In genomic region chr7:81344544-81345446, GRCm38 (mm10) we compare ENCODE assay signal across 8 mouse cellular contexts. TPM values are rescaled to one million over a fixed set of nuclear protein-coding genes. Genes with fewer than 3 reads are reported as not detected.
A peak's percentile ranks its signal among the peaks of the same experiment; 100 is the strongest.
DNase-seq lines count a peak whose midpoint lies in the region; ATAC-seq and TF ChIP-seq lines count a peak whose summit lies in the region.

Rps17 (minus strand) TSS chr7:81345254.

- peak within 1 kb of the TSS; percentile 99 for H3K9ac ChIP-seq in MEL (ENCODE audit: control insufficient read depth, low read depth, low read length, poor library complexity, severe bottlenecking)
- peak within 1 kb of the TSS; percentile 93 for H3K9ac ChIP-seq in lung, embryonic 16.5 days (ENCODE audit: low read length)

- peak; percentile 75 to 84 for ATAC-seq in hematopoietic stem cell, adult 5-6 weeks (replicated peaks in 1 of 2; ENCODE audit: insufficient read depth in 1 of 2, low FRiP score in 2 of 2, low TSS enrichment in 1 of 2, low read depth in 1 of 2, poor library complexity in 2 of 2, severe bottlenecking in 2 of 2)
- ATAC-seq in lung, embryonic 16.5 days (ENCODE audit: low read depth), result peak; percentile 92

- H3K27ac ChIP-seq in MEL (ENCODE audit: control insufficient read depth, low read depth, low read length), result peak within 1 kb of the TSS; percentile 85
- H3K27ac ChIP-seq in cerebellum, adult 2 months (ENCODE audit: insufficient read depth, low read length), result peak within 1 kb of the TSS; percentile 35; the same call in 1 of the 2 replicates
- H3K27ac ChIP-seq in lung, embryonic 16.5 days (ENCODE audit: low read length), result peak within 1 kb of the TSS; percentile 72

- TF ChIP-seq CTCF in MEL (IDR thresholded peaks at IDR 0.05 in 2 of 3, conservative IDR thresholded peaks at IDR 0.05 in 1 of 3; ENCODE audit: control insufficient read depth in 1 of 3, insufficient read depth in 1 of 3, low read depth in 2 of 3, low read length in 3 of 3, poor library complexity in 1 of 3, severe bottlenecking in 1 of 3), result peak; percentile 65 to 97 (median 88)
- TF ChIP-seq CTCF in cerebellum, adult 2 months (IDR thresholded peaks at IDR 0.05; ENCODE audit: borderline replicate concordance, insufficient read depth, low read depth, low read length), result peak; percentile 75

- H3K9me3 ChIP-seq in MEL (replicated peaks; ENCODE audit: insufficient read depth, low read length), result no peaks in the 10 kb centered on the region
- no peaks in the 10 kb centered on the region for H3K9me3 ChIP-seq in lung, embryonic 16.5 days (ENCODE audit: control insufficient read depth, low read length)

- under 1% methylated on average over 85 of the region's 85 CpGs for WGBS in cerebellum, adult 2 months
- WGBS in lung, embryonic 16.5 days, result under 1% methylated on average over 85 of the region's 85 CpGs

- peak within 1 kb of the TSS; percentile 95 to 100 for H3K4me3 ChIP-seq in MEL (ENCODE audit: control insufficient read depth in 1 of 2, insufficient read depth in 1 of 2, low read depth in 2 of 2, low read length in 2 of 2)
- H3K4me3 ChIP-seq in cerebellum, adult 2 months (replicated peaks; ENCODE audit: insufficient read depth, low read depth, low read length), result peak within 1 kb of the TSS; percentile 100
- peak within 1 kb of the TSS; percentile 97 for H3K4me3 ChIP-seq in lung, embryonic 16.5 days (ENCODE audit: low read length)

- TF ChIP-seq EP300 in MEL (IDR thresholded peaks at IDR 0.05; ENCODE audit: low read depth in 1 of 2, low read length in 2 of 2), result no peak

- peaks cover 32% of the 10 kb centered on the region for H3K79me2 ChIP-seq in MEL (ENCODE audit: control insufficient read depth, insufficient read depth, low read length, poor library complexity)

- TF ChIP-seq RAD21 in MEL (IDR thresholded peaks at IDR 0.05; ENCODE audit: low read depth, low read length), result no peak

- peak within 1 kb of the TSS; percentile 72 for H3K4me2 ChIP-seq in lung, embryonic 16.5 days (ENCODE audit: low read depth, low read length)

- peaks cover 1 to 8% of the 10 kb centered on the region in 2 experiments; a peak in 3 of 4 replicates for H3K4me1 ChIP-seq in MEL (ENCODE audit: control insufficient read depth in 1 of 2, insufficient read depth in 2 of 2, low read length in 2 of 2)
- H3K4me1 ChIP-seq in cerebellum, adult 2 months (ENCODE audit: control insufficient read depth, insufficient read depth, low read length), result peaks cover 10% of the 10 kb centered on the region
- H3K4me1 ChIP-seq in lung, embryonic 16.5 days (replicated peaks; ENCODE audit: control insufficient read depth, insufficient read depth, low read length), result peaks cover 15% of the 10 kb centered on the region

- no peaks in the 10 kb centered on the region for H3K27me3 ChIP-seq in MEL (ENCODE audit: control insufficient read depth in 1 of 2, insufficient read depth in 2 of 2, low read length in 2 of 2)
- H3K27me3 ChIP-seq in cerebellum, adult 2 months (ENCODE audit: control insufficient read depth, insufficient read depth, low read length), result no peaks in the 10 kb centered on the region
- H3K27me3 ChIP-seq in lung, embryonic 16.5 days (ENCODE audit: control insufficient read depth, insufficient read depth, low read depth, low read length), result no peaks in the 10 kb centered on the region

- H3K36me3 ChIP-seq in MEL (ENCODE audit: control insufficient read depth in 1 of 2, insufficient read depth in 2 of 2, low read length in 2 of 2), result peaks cover 11 to 18% of the 10 kb centered on the region in 2 experiments
- peaks cover 23% of the 10 kb centered on the region for H3K36me3 ChIP-seq in lung, embryonic 16.5 days (ENCODE audit: control insufficient read depth, insufficient read depth, low read length)

- TF ChIP-seq POLR2A in MEL (IDR thresholded peaks at IDR 0.05; ENCODE audit: control insufficient read depth in 1 of 2, insufficient read depth in 1 of 2, low read depth in 1 of 2, low read length in 2 of 2, poor library complexity in 1 of 2), result peak; percentile 71 to 94; a peak in 3 of 4 replicates
- peak; percentile 75; the same call in 1 of the 2 replicates for TF ChIP-seq POLR2A in cerebellum, adult 2 months (IDR thresholded peaks at IDR 0.05; ENCODE audit: borderline replicate concordance, insufficient read depth, low read length)

- peak; percentile 96 for DNase-seq in MEL (ENCODE audit: low read depth, low spot score)
- peak; percentile 94 to 99 for DNase-seq in cerebellum, adult 2 months
- DNase-seq in forelimb bud, embryonic 11.5 days (ENCODE audit: low read depth, low spot score), result peak; percentile 95
- peak; percentile 94 for DNase-seq in layer of hippocampus, adult 9-10 months (ENCODE audit: low spot score)
- DNase-seq in ovary, postnatal 10 days (ENCODE audit: low spot score), result peak; percentile 98
- peak; percentile 92 to 99 for DNase-seq in thymus, postnatal 10 days (ENCODE audit: low spot score in 2 of 2)

TF ChIP-seq in MEL, 35 proteins besides CTCF, POLR2A, EP300 and RAD21:
- TF ChIP-seq MEF2A (IDR thresholded peaks at IDR 0.05; ENCODE audit: extremely low read depth, insufficient replicate concordance, low read depth, low read length, poor library complexity, severe bottlenecking) (no peak), ZNF384 (IDR thresholded peaks at IDR 0.05; ENCODE audit: low read depth, low read length) (no peak), NRF1 (IDR thresholded peaks at IDR 0.05; ENCODE audit: insufficient read depth, low read depth, low read length, poor library complexity, severe bottlenecking) (peak; percentile 89), ETS1 (IDR thresholded peaks at IDR 0.05; ENCODE audit: low read depth, low read length) (no peak), JUND (IDR thresholded peaks at IDR 0.05; ENCODE audit: low read depth, low read length) (no peak), USF2 (IDR thresholded peaks at IDR 0.05; ENCODE audit: borderline replicate concordance in 1 of 2, insufficient read depth in 1 of 2, low read depth in 1 of 2, low read length in 2 of 2) (no peak), SMC3 (IDR thresholded peaks at IDR 0.05; ENCODE audit: low read depth, low read length) (no peak), ZKSCAN1 (IDR thresholded peaks at IDR 0.05; ENCODE audit: low read depth, low read length) (no peak), USF1 (IDR thresholded peaks at IDR 0.05; ENCODE audit: low read depth, low read length) (0 out of 2 replicates have a peak, but pooled peaks have one; percentile 28), KAT2A (conservative IDR thresholded peaks at IDR 0.05; ENCODE audit: low read depth, low read length) (peak; percentile 84), GABPA (IDR thresholded peaks at IDR 0.05; ENCODE audit: low read depth, low read length) (peak; percentile 26; the same call in 1 of the 2 replicates), TAL1 (IDR thresholded peaks at IDR 0.05; ENCODE audit: low read length) (no peak), CHD2 (IDR thresholded peaks at IDR 0.05; ENCODE audit: low read length) (no peak), UBTF (IDR thresholded peaks at IDR 0.05; ENCODE audit: borderline replicate concordance, insufficient read depth, low read depth, low read length) (no peak), ELF1 (IDR thresholded peaks at IDR 0.05; ENCODE audit: low read depth, low read length) (peak; percentile 91), SIN3A (IDR thresholded peaks at IDR 0.05; ENCODE audit: low read length) (peak; percentile 85), TBP (IDR thresholded peaks at IDR 0.05; ENCODE audit: low read depth, low read length) (peak; percentile 97), BHLHE40 (IDR thresholded peaks at IDR 0.05; ENCODE audit: borderline replicate concordance, low read depth, low read length) (no peak), TCF12 (IDR thresholded peaks at IDR 0.05; ENCODE audit: low read depth, low read length) (peak; percentile 85), MAZ (IDR thresholded peaks at IDR 0.05; ENCODE audit: low read depth, low read length) (no peak), POLR2AphosphoS2 (IDR thresholded peaks at IDR 0.05; ENCODE audit: low read length) (peak; percentile 81), MYC (IDR thresholded peaks at IDR 0.05; ENCODE audit: low read depth, low read length) (peak; percentile 98), RCOR1 (IDR thresholded peaks at IDR 0.05; ENCODE audit: low read depth, low read length) (no peak), MAFK (IDR thresholded peaks at IDR 0.05; ENCODE audit: borderline replicate concordance, low read depth, low read length) (no peak), HCFC1 (IDR thresholded peaks at IDR 0.05; ENCODE audit: low read depth, low read length) (peak; percentile 94), E2F4 (IDR thresholded peaks at IDR 0.05; ENCODE audit: borderline replicate concordance, low read depth, low read length) (no peak), ZMIZ1 (IDR thresholded peaks at IDR 0.05; ENCODE audit: low read depth, low read length) (peak; percentile 65; the same call in 1 of the 2 replicates), NELFE (IDR thresholded peaks at IDR 0.05; ENCODE audit: low read depth, low read length) (peak; percentile 98), MAX (IDR thresholded peaks at IDR 0.05; ENCODE audit: low read length) (peak; percentile 82), MXI1 (IDR thresholded peaks at IDR 0.05; ENCODE audit: low read depth, low read length) (peak; percentile 75)
TF ChIP-seq in MEL: peak in this region for 15.

RNA-seq across cellular contexts. Expression of gene Rps17, which starts in this region (rescaled TPM):
- 3,976 and 4,252 TPM in 2 replicates for total RNA-seq in MEL (2012; rRNA removed)
- over 10,000 TPM in 1 of 2 experiments, 1,000 to 10,000 TPM in 1; 2,738 to 10,538 TPM for polyA plus RNA-seq in MEL (2012; ENCODE audit: insufficient read depth in 1 of 2, insufficient read length in 2 of 2, low read depth in 1 of 2, low replicate concordance in 2 of 2, missing spikeins in 1 of 2)
- polyA plus RNA-seq in cerebellum, adult 2 months (2012; rRNA removed), result 775 and 784 TPM in 2 replicates
- 3,468 and 4,593 TPM in 2 replicates for total RNA-seq in hematopoietic stem cell, adult 5-6 weeks (2017)
- 1,215 and 1,240 TPM in 2 replicates for polyA plus RNA-seq in lung, embryonic 16.5 days (2015; fragmentation: Nextera tagmentation; extraction: Ambion mirVana)

Comparison
In these comparisons a context has a peak if more than half of its experiments do, and no peak if none do; other contexts are left out.
1. Peak in every context shown above with its lines: DNase-seq, ATAC-seq, H3K4me3 ChIP-seq and H3K27ac ChIP-seq.
2. H3K27ac ChIP-seq: peak in every context shown above with its lines; median percentile 85 in MEL; 72 in lung, embryonic 16.5 days; 35 in cerebellum, adult 2 months.